Mouse (Mus musculus): ENCODE results near the gene Rpl13a.

- peak; percentile 77 for TF ChIP-seq CTCF (IDR thresholded peaks at IDR 0.05; ENCODE audit: extremely low read depth, insufficient read length, insufficient replicate concordance, low read depth, low read length)
- peak; percentile 87 for TF ChIP-seq POLR2A (IDR thresholded peaks at IDR 0.05; ENCODE audit: low read depth, low read length)
Measured at GRCm38 (mm10) chr7:45128624-45129246, at the start of gene Rpl13a.
